Mouse (Mus musculus) stomach, postnatal 0 days (tissue): Measurements from ENCODE around the gene Rhno1. TPM values are rescaled to one million over a fixed set of nuclear protein-coding genes. Genes with fewer than 3 reads are reported as not detected.

Experiments used
- ATAC-seq: fragments of 200-750 bp; cut with Nextera tagmentation; 2 replicates; pipeline ENCODE4 v1.8.0; 2017; ENCODE audit not compliant: low FRiP score, low TSS enrichment
- DNase-seq: peaks from one replicate; pipeline ENCODE4 v3.0.0-alpha.2; 2016; ENCODE audit warnings: low spot score
- H3K27ac ChIP-seq: fragments of 300-500 bp; sonication (generic); replicated peaks from 2 replicates; pipeline ENCODE4 v1.5.1; 2014; ENCODE audit warnings: mild to moderate bottlenecking, control low read depth
- H3K27me3 ChIP-seq: fragments of 300-500 bp; sonication (generic); 2 replicates; pipeline ENCODE4 v1.6.1; 2014; ENCODE audit warnings: low read length; ENCODE audit not compliant: control insufficient read depth, insufficient read depth
- H3K36me3 ChIP-seq: fragments of 300-500 bp; sonication (generic); 2 replicates; pipeline ENCODE4 v1.6.1; 2014; ENCODE audit warnings: low read length, mixed read lengths; ENCODE audit not compliant: control insufficient read depth, insufficient read depth
- H3K4me1 ChIP-seq: fragments of 300-500 bp; sonication (generic); replicated peaks from 2 replicates; pipeline ENCODE4 v1.6.1; 2014; ENCODE audit warnings: antibody characterized with exemption; ENCODE audit not compliant: control insufficient read depth, insufficient read depth
- H3K4me2 ChIP-seq: fragments of 300-500 bp; sonication (generic); replicated peaks from 2 replicates; pipeline ENCODE4 v1.6.1; 2014; ENCODE audit warnings: low read depth, mild to moderate bottlenecking, control low read depth, moderate library complexity
- H3K4me3 ChIP-seq: fragments of 300-500 bp; sonication (generic); 2 replicates; pipeline ENCODE4 v1.5.1; 2014; ENCODE audit warnings: low read depth, low read length, control low read depth
- H3K9ac ChIP-seq: fragments of 300-500 bp; sonication (generic); 2 replicates; pipeline ENCODE4 v1.6.1; 2014; ENCODE audit warnings: mild to moderate bottlenecking, low read length, control low read depth, mixed read lengths
- H3K9me3 ChIP-seq: fragments of 300-500 bp; sonication (generic); 2 replicates; pipeline ENCODE4 v1.6.1; 2016; ENCODE audit warnings: low read length; ENCODE audit not compliant: control insufficient read depth
- CTCF ChIP-seq: IDR thresholded peaks from 2 replicates; pipeline ENCODE4 v1.5.1; 2016; ENCODE audit warnings: antibody characterized with exemption, low read depth, mild to moderate bottlenecking, moderate library complexity
- EP300 ChIP-seq: optimal IDR thresholded peaks from 2 replicates; pipeline ENCODE3; 2016; ENCODE audit warnings: antibody characterized with exemption
- WGBS: fragments of 180-500 bp; shearing (Covaris S2); extraction: QIAGEN DNeasy Blood & Tissue Kit; methylation state at CpG from one replicate; pipeline ENCODE4 v1.1.7; 2014; 5-methylcytosine and 5-hydroxymethylcytosine counted together
- polyA plus RNA-seq: library from polyadenylated mRNA; unstranded; fragments of >200 nt; fragmentation: Nextera tagmentation; extraction: Ambion mirVana; gene quantifications from 2 replicates; pipeline ENCODE4 v1.2.1, GENCODE M21; 2015

Rhno1 gene
- 39.1 and 41.0 TPM in 2 replicates for polyA plus RNA-seq

GRCm38 (mm10) chr6:128362381-128363006 is at the start of gene Rhno1, which contains the start of gene Foxm1:
TSS of gene Rhno1 (minus strand) at chr6:128362911.
TSS of gene Foxm1 (plus strand) at chr6:128362967.
- peak within 1 kb of the TSS; percentile 87 for H3K4me2 ChIP-seq
- no peaks in the 10 kb centered on the region for H3K9me3 ChIP-seq
- 0% methylated on average over 44 of the region's 76 CpGs for WGBS
- peak within 1 kb of the TSS; percentile 97 for H3K27ac ChIP-seq
- peak; percentile 87 for ATAC-seq
- peak within 1 kb of the TSS; percentile 91 for H3K9ac ChIP-seq
- H3K4me3 ChIP-seq = peak within 1 kb of the TSS; percentile 89
- peaks cover 4% of the 10 kb centered on the region for H3K36me3 ChIP-seq
- peaks cover 2% of the 10 kb centered on the region; the same call in 1 of the 2 replicates for H3K4me1 ChIP-seq
- TF ChIP-seq EP300 (no peak), CTCF (no peak)
- DNase-seq = peak; percentile 87
- no peaks in the 10 kb centered on the region for H3K27me3 ChIP-seq

- Histone ChIP-seq H3K27me3 (no peaks in the 10 kb centered on the region), H3K4me2 (no peak overlapping the region), H3K9ac (no peak overlapping the region), H3K9me3 (no peaks in the 10 kb centered on the region), H3K36me3 (peaks cover 19% of the 10 kb centered on the region), H3K4me1 (no peaks in the 10 kb centered on the region), H3K4me3 (no peak overlapping the region), H3K27ac (no peak overlapping the region)
- peak; percentile 80 for DNase-seq
- TF ChIP-seq EP300 (no peak), CTCF (peak; percentile 94)
- 15% methylated on average over 3 of the region's 3 CpGs for WGBS
- ATAC-seq = 0 out of 2 replicates have a peak, but pooled peaks have one; percentile 41
Observed at GRCm38 (mm10) chr6:128411115-128411514, 48.4 kb upstream of the Rhno1 start.

- no peak for DNase-seq
Observed at GRCm38 (mm10) chr6:128410305-128410704, 47.6 kb upstream of the Rhno1 start.

GRCm38 (mm10) chr6:128408544-128409125 is 45.9 kb upstream of the Rhno1 start:
- Histone ChIP-seq H3K27me3 (no peaks in the 10 kb centered on the region), H3K9me3 (no peaks in the 10 kb centered on the region), H3K36me3 (peaks cover 19% of the 10 kb centered on the region), H3K9ac (no peak overlapping the region), H3K4me2 (no peak overlapping the region), H3K27ac (no peak overlapping the region), H3K4me1 (no peaks in the 10 kb centered on the region), H3K4me3 (no peak overlapping the region)
- WGBS = 88% methylated on average over 7 of the region's 7 CpGs
- ATAC-seq (no peak), DNase-seq (no peak)
- no peak for TF ChIP-seq EP300
- no peak for TF ChIP-seq CTCF

More at GRCm38 (mm10) chr6:128410305-128410704, 47.6 kb upstream of the Rhno1 start:
- peaks cover 19% of the 10 kb centered on the region for H3K36me3 ChIP-seq
- WGBS = 94% methylated on average over 13 of the region's 13 CpGs
- peak; percentile 22; the same call in 1 of the 2 replicates for ATAC-seq
- no peak overlapping the region for H3K4me3 ChIP-seq
- no peak overlapping the region for H3K4me2 ChIP-seq
- no peaks in the 10 kb centered on the region for H3K27me3 ChIP-seq
- no peaks in the 10 kb centered on the region for H3K9me3 ChIP-seq
- TF ChIP-seq CTCF = no peak
- TF ChIP-seq EP300 = no peak
- H3K27ac ChIP-seq = no peak overlapping the region
- H3K9ac ChIP-seq = no peak overlapping the region
- H3K4me1 ChIP-seq = no peaks in the 10 kb centered on the region

GRCm38 (mm10) chr6:128404708-128405107 is 42.0 kb upstream of the Rhno1 start:
- no peak overlapping the region for H3K4me2 ChIP-seq
- no peaks in the 10 kb centered on the region for H3K27me3 ChIP-seq
- H3K9me3 ChIP-seq = no peaks in the 10 kb centered on the region
- peaks cover 3% of the 10 kb centered on the region; the same call in 1 of the 2 replicates for H3K36me3 ChIP-seq
- H3K4me1 ChIP-seq = peaks cover 3% of the 10 kb centered on the region; the same call in 1 of the 2 replicates
- TF ChIP-seq EP300 = no peak
- no peak for TF ChIP-seq CTCF
- H3K4me3 ChIP-seq = no peak overlapping the region
- WGBS = 59% methylated on average over 5 of the region's 5 CpGs
- no peak overlapping the region for H3K27ac ChIP-seq
- DNase-seq (no peak), ATAC-seq (no peak)
- H3K9ac ChIP-seq = no peak overlapping the region
